Mouse (Mus musculus) kidney, adult 2 months (tissue): Measurements from ENCODE around the gene Pcp4l1.

ENCODE experiments used
- CTCF ChIP-seq: fragments of 200-500 bp; conservative IDR thresholded peaks from 2 replicates; pipeline ENCODE4 v1.5.1; 2011; ENCODE audit warnings: low read depth, mild to moderate bottlenecking, control low read depth, low read length, moderate library complexity, mixed read lengths; ENCODE audit not compliant: insufficient read depth, insufficient read length
- POLR2A ChIP-seq: fragments of 200-500 bp; IDR thresholded peaks from one replicate; pipeline ENCODE4 v1.6.1; 2011; ENCODE audit warnings: low read depth, low read length, control low read depth

- TF ChIP-seq CTCF (no peak), POLR2A (no peak)
Measured at GRCm38 (mm10) chr1:171165629-171166345, 30.3 kb downstream of the Pcp4l1 start.
